Mouse (Mus musculus) right cerebral cortex, postnatal 25 days (tissue): ENCODE measurements around the gene Scn1a.

Experiments
- DNase-seq: peaks from one replicate; pipeline ENCODE4 v3.0.0; 2022

The Scn1a gene

GRCm38 (mm10) chr2:66440711-66441110, at the start of gene Scn1a:
Gene Scn1a, minus strand, starts transcription at chr2:66440840.
- peak; percentile 30 for DNase-seq

GRCm38 (mm10) chr2:66478395-66478794, 37.8 kb upstream of the Scn1a start:
- no peak for DNase-seq

- DNase-seq, result no peak
Observed at GRCm38 (mm10) chr2:66473181-66473822, 32.7 kb upstream of the Scn1a start.

GRCm38 (mm10) chr2:66465484-66465883, 24.8 kb upstream of the Scn1a start:
- DNase-seq, result no peak

- no peak for DNase-seq
Observed at GRCm38 (mm10) chr2:66464874-66465458, 24.3 kb upstream of the Scn1a start.

GRCm38 (mm10) chr2:66463916-66464315, 23.3 kb upstream of the Scn1a start:
- no peak for DNase-seq

GRCm38 (mm10) chr2:66462458-66462857, 21.8 kb upstream of the Scn1a start:
- no peak for DNase-seq

- peak; percentile 17 for DNase-seq
Observed at GRCm38 (mm10) chr2:66439764-66440471, 722 bp downstream of the Scn1a start.

- DNase-seq, result no peak
Observed at GRCm38 (mm10) chr2:66436286-66436685, 4.4 kb downstream of the Scn1a start.

- DNase-seq, result peak; percentile 46
Observed at GRCm38 (mm10) chr2:66409740-66410290, 30.8 kb downstream of the Scn1a start.

GRCm38 (mm10) chr2:66408899-66409739, 31.5 kb downstream of the Scn1a start:
- peak; percentile 28 for DNase-seq

GRCm38 (mm10) chr2:66408456-66408855, 32.2 kb downstream of the Scn1a start:
- DNase-seq, result peak; percentile 38

- no peak for DNase-seq
Observed at GRCm38 (mm10) chr2:66392586-66392985, 48.1 kb downstream of the Scn1a start.

GRCm38 (mm10) chr2:66367957-66368356, 72.7 kb downstream of the Scn1a start:
- DNase-seq, result no peak

GRCm38 (mm10) chr2:66350590-66350989, 90.0 kb downstream of the Scn1a start:
- DNase-seq, result no peak

- DNase-seq, result no peak
Observed at GRCm38 (mm10) chr2:66346622-66347021, 94.0 kb downstream of the Scn1a start.

- no peak for DNase-seq
Observed at GRCm38 (mm10) chr2:66346181-66346580, 94.5 kb downstream of the Scn1a start.

GRCm38 (mm10) chr2:66337406-66337805, 103.2 kb downstream of the Scn1a start:
- DNase-seq, result no peak

GRCm38 (mm10) chr2:66336396-66336795, 104.2 kb downstream of the Scn1a start:
- DNase-seq, result no peak

GRCm38 (mm10) chr2:66272551-66272950, 168.1 kb downstream of the Scn1a start:
- no peak for DNase-seq

- peak; percentile 97 for DNase-seq
Observed at GRCm38 (mm10) chr2:66256220-66257131, 184.2 kb downstream of the Scn1a start, which contains the start of gene Ttc21b. Gene Ttc21b, minus strand, starts transcription at chr2:66256617.

GRCm38 (mm10) chr2:66244013-66244412, 196.6 kb downstream of the Scn1a start:
- no peak for DNase-seq
